Mouse (Mus musculus): ENCODE data around the gene Tdrd3. TPM values are rescaled to one million over a fixed set of nuclear protein-coding genes. Genes with fewer than 3 reads are reported as not detected.
A peak's percentile ranks its signal among the peaks of the same experiment; 100 is the strongest.

Gene Tdrd3
- total and polyA plus RNA-seq, 2 experiments from 2014 or later: 13.4 to 13.8 TPM

- DNase-seq (ENCODE audit: low spot score) (no peak), ATAC-seq (ENCODE audit: insufficient read depth, low read depth) (no peak)
- Histone ChIP-seq H3K27me3 (ENCODE audit: control insufficient read depth, insufficient read depth, low read length) (no peaks in the 10 kb centered on the region), H3K27ac (ENCODE audit: low read depth) (no peak overlapping the region), H3K4me3 (ENCODE audit: low read depth, low read length) (no peak overlapping the region), H3K9ac (replicated peaks; ENCODE audit: low read depth, low read length) (no peak overlapping the region), H3K4me1 (ENCODE audit: control insufficient read depth, insufficient read depth) (no peaks in the 10 kb centered on the region), H3K36me3 (replicated peaks; ENCODE audit: control insufficient read depth, insufficient read depth, low read length) (0 out of 2 replicates have a peak, but pooled peaks cover 7% of the 10 kb centered on the region), H3K9me3 (replicated peaks; ENCODE audit: control insufficient read depth, low read length) (no peaks in the 10 kb centered on the region), H3K4me2 (ENCODE audit: low read depth, low read length) (no peak overlapping the region)
- 84% methylated on average over 12 of the region's 12 CpGs for WGBS
- TF ChIP-seq EP300 (IDR thresholded peaks at IDR 0.05; ENCODE audit: low read depth): no peak
- TF ChIP-seq CTCF (IDR thresholded peaks at IDR 0.05; ENCODE audit: low read depth): no peak
Measured at GRCm38 (mm10) chr14:87467586-87467985, 51.1 kb downstream of the Tdrd3 start.

- Histone ChIP-seq H3K36me3 (replicated peaks; ENCODE audit: control insufficient read depth, insufficient read depth, low read length) (peaks cover 18% of the 10 kb centered on the region; the same call in 1 of the 2 replicates), H3K4me1 (ENCODE audit: control insufficient read depth, insufficient read depth) (no peaks in the 10 kb centered on the region), H3K27me3 (ENCODE audit: control insufficient read depth, insufficient read depth, low read length) (no peaks in the 10 kb centered on the region), H3K9me3 (replicated peaks; ENCODE audit: control insufficient read depth, low read length) (no peaks in the 10 kb centered on the region), H3K9ac (replicated peaks; ENCODE audit: low read depth, low read length) (no peak overlapping the region), H3K4me3 (ENCODE audit: low read depth, low read length) (no peak overlapping the region), H3K27ac (ENCODE audit: low read depth) (no peak overlapping the region), H3K4me2 (ENCODE audit: low read depth, low read length) (no peak overlapping the region)
- DNase-seq (ENCODE audit: low spot score): no peak
- ATAC-seq (ENCODE audit: insufficient read depth, low read depth): no peak
- 72% methylated on average over 1 of the region's 1 CpGs for WGBS
- TF ChIP-seq CTCF (IDR thresholded peaks at IDR 0.05; ENCODE audit: low read depth) (no peak), EP300 (IDR thresholded peaks at IDR 0.05; ENCODE audit: low read depth) (no peak)
Measured at GRCm38 (mm10) chr14:87471521-87471920, 55.1 kb downstream of the Tdrd3 start.

GRCm38 (mm10) chr14:87472782-87473181 lies 56.3 kb downstream of the Tdrd3 start:
- 48% methylated on average over 2 of the region's 2 CpGs for WGBS
- H3K9ac ChIP-seq (replicated peaks; ENCODE audit: low read depth, low read length): no peak overlapping the region
- DNase-seq (ENCODE audit: low spot score) (no peak), ATAC-seq (ENCODE audit: insufficient read depth, low read depth) (no peak)
- H3K9me3 ChIP-seq (replicated peaks; ENCODE audit: control insufficient read depth, low read length): no peaks in the 10 kb centered on the region
- no peak for TF ChIP-seq CTCF (IDR thresholded peaks at IDR 0.05; ENCODE audit: low read depth)
- H3K4me1 ChIP-seq (ENCODE audit: control insufficient read depth, insufficient read depth): no peaks in the 10 kb centered on the region
- no peak overlapping the region for H3K27ac ChIP-seq (ENCODE audit: low read depth)
- no peak overlapping the region for H3K4me3 ChIP-seq (ENCODE audit: low read depth, low read length)
- peaks cover 14% of the 10 kb centered on the region; the same call in 1 of the 2 replicates for H3K36me3 ChIP-seq (replicated peaks; ENCODE audit: control insufficient read depth, insufficient read depth, low read length)
- no peaks in the 10 kb centered on the region for H3K27me3 ChIP-seq (ENCODE audit: control insufficient read depth, insufficient read depth, low read length)
- no peak overlapping the region for H3K4me2 ChIP-seq (ENCODE audit: low read depth, low read length)

GRCm38 (mm10) chr14:87475721-87476359 lies 59.4 kb downstream of the Tdrd3 start:
- no peak for DNase-seq (ENCODE audit: low spot score)
- Histone ChIP-seq H3K4me2 (ENCODE audit: low read depth, low read length) (no peak overlapping the region), H3K9ac (replicated peaks; ENCODE audit: low read depth, low read length) (no peak overlapping the region), H3K27ac (ENCODE audit: low read depth) (no peak overlapping the region), H3K4me1 (ENCODE audit: control insufficient read depth, insufficient read depth) (no peaks in the 10 kb centered on the region), H3K36me3 (replicated peaks; ENCODE audit: control insufficient read depth, insufficient read depth, low read length) (peaks cover 17% of the 10 kb centered on the region), H3K27me3 (ENCODE audit: control insufficient read depth, insufficient read depth, low read length) (no peaks in the 10 kb centered on the region), H3K4me3 (ENCODE audit: low read depth, low read length) (no peak overlapping the region), H3K9me3 (replicated peaks; ENCODE audit: control insufficient read depth, low read length) (no peaks in the 10 kb centered on the region)
- ATAC-seq (ENCODE audit: insufficient read depth, low read depth): no peak
- WGBS: 68% methylated on average over 10 of the region's 10 CpGs
- no peak for TF ChIP-seq EP300 (IDR thresholded peaks at IDR 0.05; ENCODE audit: low read depth)

- DNase-seq (ENCODE audit: low spot score) (no peak), ATAC-seq (ENCODE audit: insufficient read depth, low read depth) (peak; percentile 30; the same call in 1 of the 2 replicates)
- no peaks in the 10 kb centered on the region for H3K27me3 ChIP-seq (ENCODE audit: control insufficient read depth, insufficient read depth, low read length)
- no peak overlapping the region for H3K27ac ChIP-seq (ENCODE audit: low read depth)
- no peak overlapping the region for H3K4me2 ChIP-seq (ENCODE audit: low read depth, low read length)
- H3K36me3 ChIP-seq (replicated peaks; ENCODE audit: control insufficient read depth, insufficient read depth, low read length): peaks cover 23% of the 10 kb centered on the region
- no peak overlapping the region for H3K9ac ChIP-seq (replicated peaks; ENCODE audit: low read depth, low read length)
- H3K9me3 ChIP-seq (replicated peaks; ENCODE audit: control insufficient read depth, low read length): no peaks in the 10 kb centered on the region
- no peaks in the 10 kb centered on the region for H3K4me1 ChIP-seq (ENCODE audit: control insufficient read depth, insufficient read depth)
- TF ChIP-seq EP300 (IDR thresholded peaks at IDR 0.05; ENCODE audit: low read depth) (no peak), CTCF (IDR thresholded peaks at IDR 0.05; ENCODE audit: low read depth) (no peak)
- 53% methylated on average over 1 of the region's 3 CpGs for WGBS
- no peak overlapping the region for H3K4me3 ChIP-seq (ENCODE audit: low read depth, low read length)
Measured at GRCm38 (mm10) chr14:87478339-87478951, 62.0 kb downstream of the Tdrd3 start.

- 81% methylated on average over 3 of the region's 3 CpGs for WGBS
- Histone ChIP-seq H3K4me3 (ENCODE audit: low read depth, low read length) (no peak overlapping the region), H3K4me1 (ENCODE audit: control insufficient read depth, insufficient read depth) (no peaks in the 10 kb centered on the region), H3K9me3 (replicated peaks; ENCODE audit: control insufficient read depth, low read length) (no peaks in the 10 kb centered on the region), H3K36me3 (replicated peaks; ENCODE audit: control insufficient read depth, insufficient read depth, low read length) (peaks cover 19% of the 10 kb centered on the region), H3K4me2 (ENCODE audit: low read depth, low read length) (no peak overlapping the region), H3K27me3 (ENCODE audit: control insufficient read depth, insufficient read depth, low read length) (no peaks in the 10 kb centered on the region), H3K9ac (replicated peaks; ENCODE audit: low read depth, low read length) (no peak overlapping the region), H3K27ac (ENCODE audit: low read depth) (no peak overlapping the region)
- DNase-seq (ENCODE audit: low spot score) (no peak), ATAC-seq (ENCODE audit: insufficient read depth, low read depth) (no peak)
- no peak for TF ChIP-seq CTCF (IDR thresholded peaks at IDR 0.05; ENCODE audit: low read depth)
- TF ChIP-seq EP300 (IDR thresholded peaks at IDR 0.05; ENCODE audit: low read depth): no peak
Measured at GRCm38 (mm10) chr14:87485888-87486287, 69.4 kb downstream of the Tdrd3 start.
